Mouse (Mus musculus): ENCODE data around the gene Mdm2.

DNA sequence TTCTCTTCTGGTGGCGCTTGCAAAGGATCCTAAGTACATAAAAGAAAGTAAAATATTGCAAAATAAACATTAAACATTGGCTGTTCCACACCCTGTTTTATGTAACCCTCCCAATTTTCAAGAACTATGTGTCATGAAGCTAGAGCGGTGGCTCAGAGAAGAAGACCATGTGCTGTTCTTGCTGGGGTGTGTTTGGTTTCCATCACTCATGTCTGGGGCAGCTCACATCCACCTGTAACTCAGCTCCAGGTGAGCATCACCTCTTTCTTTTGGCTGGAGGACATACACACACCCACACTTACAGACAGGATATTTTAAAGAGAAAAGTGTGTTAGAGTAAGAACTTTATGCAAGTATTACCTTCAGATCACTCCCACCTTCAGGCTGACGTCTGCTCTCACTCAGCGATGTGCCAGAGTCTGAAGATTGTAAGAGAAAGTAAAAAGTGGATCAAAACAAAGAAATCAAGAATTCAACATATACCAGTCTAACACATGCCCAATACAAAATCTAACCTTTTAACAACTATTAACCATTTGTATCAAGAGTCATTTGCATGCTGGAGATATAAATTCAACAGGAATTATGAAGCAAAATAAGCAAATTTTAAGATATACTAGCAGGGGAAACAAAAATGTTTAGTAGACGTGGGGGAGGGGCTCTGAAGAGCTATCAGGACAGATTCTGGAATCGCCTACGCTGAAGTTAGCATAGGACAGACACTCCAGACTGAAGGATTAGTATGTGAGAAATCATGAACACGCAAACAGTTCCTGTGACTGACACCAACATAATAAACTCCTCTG, 14.3 kb downstream of the Mdm2 start:
- TF ChIP-seq CTCF (IDR thresholded peaks at IDR 0.05; ENCODE audit: low read depth, low read length) (no peak), POLR2A (IDR thresholded peaks at IDR 0.05; ENCODE audit: extremely low read depth, insufficient read depth, low read length) (no peak)
